Comparison of ENCODE assay signal across 15 mouse cellular contexts in the genomic region with DNA sequence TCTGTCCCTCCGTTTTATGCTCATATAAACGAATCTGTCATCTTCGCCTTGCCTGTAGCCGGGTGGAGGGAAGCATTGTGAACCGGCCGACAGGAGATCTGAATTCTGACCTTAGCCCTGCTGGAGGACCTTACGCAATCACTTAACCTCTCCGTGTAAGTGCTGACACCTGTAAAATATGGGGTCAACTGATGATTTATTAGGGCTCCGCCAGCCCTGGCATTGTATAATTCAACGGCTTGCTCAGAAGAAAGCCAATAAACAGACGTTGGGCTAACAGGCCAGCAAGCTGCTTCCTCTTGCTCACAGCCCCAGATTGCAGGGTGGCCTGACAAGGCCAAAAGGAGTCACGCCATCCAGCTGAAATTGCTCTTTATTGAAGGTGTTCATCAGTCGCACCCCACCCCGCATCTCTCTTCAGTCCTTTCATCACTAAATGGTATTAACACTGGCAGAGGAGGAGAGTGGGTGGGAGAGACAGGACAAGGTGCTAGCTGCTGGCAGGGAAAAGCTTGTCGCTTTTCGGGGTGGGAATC.
DNase-seq lines count a peak whose midpoint lies in the region; ATAC-seq and TF ChIP-seq lines count a peak whose summit lies in the region.
"Had no signal": no experiment of that assay in that cellular context is flagged by ENCODE, and none has a peak within 500 bp of the region (broad histone marks: within the 10 kb centered on the region; RNA-seq: fewer than 3 reads in every experiment).

No protein-coding gene starts in this region.

- 15% methylated on average over 16 of the region's 16 CpGs for WGBS in kidney, embryonic 14.5 days
- 9% methylated on average over 16 of the region's 16 CpGs for WGBS in limb, embryonic 11.5 days
- WGBS in forebrain, postnatal 0 days: 76% methylated on average over 16 of the region's 16 CpGs

- TF ChIP-seq CTCF in forebrain, postnatal 0 days (IDR thresholded peaks at IDR 0.05; ENCODE audit: low read depth): no peak

- H3K4me2 ChIP-seq in kidney, embryonic 14.5 days (replicated peaks; ENCODE audit: low read depth, low read length): no peak overlapping the region
- H3K4me2 ChIP-seq in limb, embryonic 11.5 days (ENCODE audit: low read depth, severe bottlenecking): 0 out of 2 replicates have a peak overlapping the region, but pooled peaks have one; percentile 5
- H3K4me2 ChIP-seq in forebrain, postnatal 0 days (ENCODE audit: low read depth): no peak overlapping the region
- H3K4me2 ChIP-seq: heart, embryonic 13.5 days had no signal

- H3K27me3 ChIP-seq in kidney, embryonic 14.5 days (ENCODE audit: control insufficient read depth, insufficient read depth, low read length): no peaks in the 10 kb centered on the region
- no peaks in the 10 kb centered on the region for H3K27me3 ChIP-seq in limb, embryonic 11.5 days (ENCODE audit: control insufficient read depth, insufficient read depth, low read length)
- H3K27me3 ChIP-seq in forebrain, postnatal 0 days (ENCODE audit: insufficient read depth, low read length): no peaks in the 10 kb centered on the region

- no peaks in the 10 kb centered on the region for H3K4me1 ChIP-seq in kidney, embryonic 14.5 days (ENCODE audit: control insufficient read depth, insufficient read depth, low read length)
- H3K4me1 ChIP-seq in limb, embryonic 11.5 days (ENCODE audit: control insufficient read depth, insufficient read depth, low read length): no peaks in the 10 kb centered on the region
- no peaks in the 10 kb centered on the region for H3K4me1 ChIP-seq in forebrain, postnatal 0 days (ENCODE audit: insufficient read depth)
- H3K4me1 ChIP-seq: heart, embryonic 13.5 days had no signal

- ATAC-seq in kidney, embryonic 14.5 days (ENCODE audit: low FRiP score, low TSS enrichment): no peak
- peak; percentile 40 to 61; a peak in 3 of 4 replicates for ATAC-seq in hematopoietic stem cell, adult 5-6 weeks (replicated peaks in 1 of 2; ENCODE audit: insufficient read depth in 1 of 2, low FRiP score in 2 of 2, low TSS enrichment in 1 of 2, low read depth in 1 of 2, poor library complexity in 2 of 2, severe bottlenecking in 2 of 2)
- peak; percentile 42; the same call in 1 of the 2 replicates for ATAC-seq in limb, embryonic 11.5 days (ENCODE audit: insufficient number of reproducible peaks, low FRiP score, low TSS enrichment, low read depth)
- ATAC-seq in forebrain, postnatal 0 days: no peak
- ATAC-seq in megakaryocyte, adult 5-6 weeks (ENCODE audit: poor library complexity, severe bottlenecking): no peak
- ATAC-seq: activated CD4-positive, CD25-positive, alpha-beta regulatory T cell, adult 4 months; forebrain, embryonic 16.5 days; hindbrain, postnatal 0 days had no signal

- DNase-seq in kidney, adult 9 months: peak; percentile 68
- peak; percentile 55 for DNase-seq in embryo, embryonic 11 days
- DNase-seq in limb, embryonic 11.5 days (ENCODE audit: low spot score): peak; percentile 50
- no peak for DNase-seq in forebrain, postnatal 0 days
- DNase-seq: gastrocnemius, postnatal 10 days; thymus, adult 18-20 months had no signal

- no peak overlapping the region for H3K27ac ChIP-seq in kidney, embryonic 14.5 days (ENCODE audit: low read depth, low read length)
- no peak overlapping the region for H3K27ac ChIP-seq in limb, embryonic 11.5 days (replicated peaks; ENCODE audit: low read depth, low read length)
- H3K27ac ChIP-seq in forebrain, postnatal 0 days (ENCODE audit: low read depth, low read length): no peak overlapping the region
- H3K27ac ChIP-seq: heart, embryonic 13.5 days; hindbrain, postnatal 0 days; liver, embryonic 14.5 days; macrophage had no signal

- H3K36me3 ChIP-seq in kidney, embryonic 14.5 days (ENCODE audit: control insufficient read depth, insufficient read depth, low read length): no peaks in the 10 kb centered on the region
- no peaks in the 10 kb centered on the region for H3K36me3 ChIP-seq in limb, embryonic 11.5 days (ENCODE audit: control insufficient read depth, insufficient read depth, low read length)
- no peaks in the 10 kb centered on the region for H3K36me3 ChIP-seq in forebrain, postnatal 0 days (ENCODE audit: insufficient read depth)
- H3K36me3 ChIP-seq: heart, embryonic 13.5 days had no signal

- no peak overlapping the region for H3K9ac ChIP-seq in kidney, embryonic 14.5 days (ENCODE audit: low read depth, low read length)
- no peak overlapping the region for H3K9ac ChIP-seq in limb, embryonic 11.5 days (ENCODE audit: low read length)
- H3K9ac ChIP-seq in forebrain, postnatal 0 days: no peak overlapping the region
- H3K9ac ChIP-seq: heart, embryonic 13.5 days; liver, embryonic 14.5 days had no signal

- no peaks in the 10 kb centered on the region for H3K9me3 ChIP-seq in kidney, embryonic 14.5 days (ENCODE audit: control insufficient read depth, low read length)
- H3K9me3 ChIP-seq in limb, embryonic 11.5 days (ENCODE audit: control insufficient read depth, low read length): no peaks in the 10 kb centered on the region
- no peaks in the 10 kb centered on the region for H3K9me3 ChIP-seq in forebrain, postnatal 0 days (ENCODE audit: low read length)
- H3K9me3 ChIP-seq: heart, embryonic 13.5 days had no signal

- H3K4me3 ChIP-seq in kidney, embryonic 14.5 days (ENCODE audit: low read length): no peak overlapping the region
- no peak overlapping the region for H3K4me3 ChIP-seq in limb, embryonic 11.5 days (ENCODE audit: low read depth, low read length)
- H3K4me3 ChIP-seq in forebrain, postnatal 0 days (ENCODE audit: low read depth, low read length): no peak overlapping the region
- H3K4me3 ChIP-seq: heart, embryonic 13.5 days had no signal

Comparison
In these comparisons a context has a peak if more than half of its experiments do, and no peak if none do; other contexts are left out.
1. ATAC-seq: peak in hematopoietic stem cell, adult 5-6 weeks (2 of 2) and limb, embryonic 11.5 days (single experiment); none in kidney, embryonic 14.5 days (single experiment), forebrain, postnatal 0 days (single experiment) and megakaryocyte, adult 5-6 weeks (single experiment).